Mouse (Mus musculus) intestine, embryonic 16.5 days (tissue): ENCODE results near the gene Prr15. TPM values are rescaled to one million over a fixed set of nuclear protein-coding genes. Genes with fewer than 3 reads are reported as not detected.

Source experiments
- ATAC-seq: fragments of 200-750 bp; cut with Nextera tagmentation; 2 replicates; pipeline ENCODE4 v1.8.0; 2017; ENCODE audit warnings: moderate TSS enrichment, moderate library complexity
- H3K27ac ChIP-seq: fragments of 300-500 bp; sonication (generic); 2 replicates; pipeline ENCODE4 v1.5.1; 2014; ENCODE audit warnings: mild to moderate bottlenecking, low read length
- H3K27me3 ChIP-seq: fragments of 300-500 bp; sonication (generic); replicated peaks from 2 replicates; pipeline ENCODE4 v1.6.1; 2014; ENCODE audit warnings: low read length, control low read depth, mixed read lengths; ENCODE audit not compliant: control insufficient read depth, insufficient read depth
- H3K36me3 ChIP-seq: fragments of 300-500 bp; sonication (generic); 2 replicates; pipeline ENCODE4 v1.6.1; 2014; ENCODE audit warnings: low read length, control low read depth; ENCODE audit not compliant: control insufficient read depth, insufficient read depth
- H3K4me1 ChIP-seq: fragments of 300-500 bp; sonication (generic); 2 replicates; pipeline ENCODE4 v1.6.1; 2014; ENCODE audit warnings: low read length, control low read depth, mixed read lengths; ENCODE audit not compliant: control insufficient read depth, insufficient read depth
- H3K4me2 ChIP-seq: fragments of 300-500 bp; sonication (generic); 2 replicates; pipeline ENCODE4 v1.6.1; 2014; ENCODE audit warnings: low read depth, low read length, control low read depth
- H3K4me3 ChIP-seq: fragments of 300-500 bp; sonication (generic); 2 replicates; pipeline ENCODE4 v1.5.1; 2014; ENCODE audit warnings: mild to moderate bottlenecking, low read length
- H3K9ac ChIP-seq: fragments of 300-500 bp; sonication (generic); 2 replicates; pipeline ENCODE4 v1.6.1; 2014; ENCODE audit warnings: low read depth, low read length
- H3K9me3 ChIP-seq: fragments of 300-500 bp; sonication (generic); 2 replicates; pipeline ENCODE4 v1.6.1; 2016; ENCODE audit warnings: low read length, control low read depth; ENCODE audit not compliant: control insufficient read depth
- WGBS: fragments of 180-500 bp; shearing (Covaris S2); extraction: QIAGEN DNeasy Blood & Tissue Kit; methylation state at CpG from one replicate; pipeline ENCODE4 v1.1.7; 2014; 5-methylcytosine and 5-hydroxymethylcytosine counted together
- polyA plus RNA-seq: library from polyadenylated mRNA; unstranded; fragments of >200 nt; fragmentation: Nextera tagmentation; extraction: Ambion mirVana; gene quantifications from 2 replicates; pipeline ENCODE4 v1.2.1, GENCODE M21; 2015

Gene Prr15
- polyA plus RNA-seq, 1 experiment from 2014 or later, result 11.3 TPM

DNA sequence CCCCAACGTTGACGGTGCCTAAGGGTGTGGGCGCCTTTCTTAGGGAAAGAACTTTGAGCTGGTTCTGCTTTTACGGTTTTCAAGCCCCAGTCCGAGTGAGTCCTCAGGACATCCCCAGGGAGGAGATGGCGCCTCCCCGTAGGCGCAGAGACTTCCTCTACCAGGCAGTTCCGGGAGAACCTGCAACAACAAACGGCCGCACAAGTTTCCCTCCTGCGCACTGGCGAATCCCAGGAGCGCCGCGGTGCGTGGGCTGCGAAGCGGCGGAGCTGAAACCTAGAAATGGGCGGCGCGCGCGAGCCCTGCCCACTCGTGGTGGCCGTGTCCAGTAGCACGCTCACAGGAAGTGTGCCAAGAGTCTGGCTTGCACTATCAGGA, 2.0 kb downstream of the Prr15 start:
- Histone ChIP-seq H3K27ac (peak overlapping the region; percentile 61), H3K4me2 (peak overlapping the region; percentile 92), H3K9me3 (no peaks in the 10 kb centered on the region), H3K9ac (peak overlapping the region; percentile 74), H3K4me3 (peak overlapping the region; percentile 60), H3K27me3 (0 out of 2 replicates have a peak, but pooled peaks cover 2% of the 10 kb centered on the region), H3K36me3 (no peaks in the 10 kb centered on the region), H3K4me1 (peaks cover 15% of the 10 kb centered on the region)
- WGBS, result under 1% methylated on average over 28 of the region's 28 CpGs
- peak; percentile 28; the same call in 1 of the 2 replicates for ATAC-seq

DNA sequence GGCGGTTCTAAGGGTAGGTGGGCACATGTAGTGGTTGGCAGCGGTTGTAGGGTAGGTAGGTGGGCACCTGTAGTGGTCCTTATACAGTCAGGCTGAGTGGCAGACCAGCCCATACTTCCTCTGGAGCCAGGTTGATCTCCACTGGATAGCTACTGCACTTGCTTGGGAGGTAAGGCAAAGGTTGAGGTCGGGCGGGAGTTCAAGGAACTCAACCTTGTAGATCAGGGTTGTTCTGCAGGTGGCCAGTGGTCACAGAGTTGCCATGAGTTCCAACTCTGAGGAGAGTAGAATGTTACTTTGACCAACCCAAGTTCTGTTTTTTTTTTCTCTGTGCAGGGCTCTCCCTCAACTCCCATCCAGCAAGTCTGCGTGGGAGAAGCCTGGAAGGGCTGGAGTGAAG, 3.1 kb downstream of the Prr15 start:
- H3K36me3 ChIP-seq, result no peaks in the 10 kb centered on the region
- ATAC-seq, result no peak
- 89% methylated on average over 5 of the region's 5 CpGs for WGBS
- peaks cover 23% of the 10 kb centered on the region for H3K4me1 ChIP-seq
- H3K9ac ChIP-seq, result 0 out of 2 replicates have a peak overlapping the region, but pooled peaks have one; percentile 74
- H3K4me2 ChIP-seq, result peak overlapping the region; percentile 92
- 0 out of 2 replicates have a peak overlapping the region, but pooled peaks have one; percentile 31 for H3K27ac ChIP-seq
- H3K4me3 ChIP-seq, result no peak overlapping the region
- H3K27me3 ChIP-seq, result 0 out of 2 replicates have a peak, but pooled peaks cover 2% of the 10 kb centered on the region
- H3K9me3 ChIP-seq, result no peaks in the 10 kb centered on the region

DNA sequence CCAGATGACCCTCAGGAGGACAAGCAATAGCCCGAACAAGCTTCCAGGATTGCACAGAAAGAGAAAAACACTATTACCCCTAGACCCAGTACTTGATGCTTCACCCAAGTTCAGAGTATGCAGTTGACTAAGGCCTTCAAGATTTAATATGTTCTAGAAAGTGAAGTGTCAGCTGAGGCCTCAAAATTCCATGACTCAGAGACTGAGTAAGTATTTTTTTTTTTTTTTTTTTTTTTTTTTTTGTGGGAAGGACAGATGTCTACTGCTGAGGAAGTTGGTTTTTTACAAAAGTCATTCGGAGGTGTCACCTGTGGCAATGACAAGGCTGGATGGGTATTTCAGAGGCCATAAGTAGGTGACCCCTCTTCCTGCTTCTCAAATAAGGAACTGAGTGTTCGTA, 4.0 kb downstream of the Prr15 start:
- Histone ChIP-seq H3K36me3 (no peaks in the 10 kb centered on the region), H3K27ac (peak overlapping the region; percentile 13; the same call in 1 of the 2 replicates), H3K9me3 (no peaks in the 10 kb centered on the region), H3K4me1 (peaks cover 29% of the 10 kb centered on the region), H3K4me3 (no peak overlapping the region), H3K9ac (0 out of 2 replicates have a peak overlapping the region, but pooled peaks have one; percentile 22), H3K4me2 (0 out of 2 replicates have a peak overlapping the region, but pooled peaks have one; percentile 10), H3K27me3 (0 out of 2 replicates have a peak, but pooled peaks cover 2% of the 10 kb centered on the region)
- 69% methylated on average over 3 of the region's 3 CpGs for WGBS
- ATAC-seq, result no peak

DNA sequence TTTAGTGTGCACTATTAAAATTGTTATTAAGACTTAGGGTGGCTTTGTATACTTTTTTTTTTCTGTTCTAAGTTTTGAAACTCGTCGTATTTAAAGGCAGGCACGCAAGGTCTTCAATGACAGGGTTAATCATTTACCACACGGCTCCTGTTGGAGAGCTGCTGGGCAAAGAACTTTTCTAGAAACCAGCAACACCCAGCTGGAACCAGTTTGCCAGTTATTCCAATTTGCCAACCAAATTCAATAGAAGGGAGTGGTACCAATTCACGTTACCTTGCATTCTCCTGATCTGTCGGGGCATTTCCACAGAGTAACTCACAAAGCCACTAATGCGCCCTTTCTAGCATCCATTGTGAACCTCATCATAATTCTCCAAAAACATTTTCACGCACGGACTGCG, 4.5 kb downstream of the Prr15 start:
- Histone ChIP-seq H3K27ac (peak overlapping the region; percentile 35), H3K4me3 (no peak overlapping the region), H3K4me2 (peak overlapping the region; percentile 1; the same call in 1 of the 2 replicates), H3K4me1 (peaks cover 29% of the 10 kb centered on the region), H3K9ac (no peak overlapping the region), H3K9me3 (no peaks in the 10 kb centered on the region), H3K36me3 (no peaks in the 10 kb centered on the region), H3K27me3 (0 out of 2 replicates have a peak, but pooled peaks cover 2% of the 10 kb centered on the region)
- ATAC-seq, result no peak
- 76% methylated on average over 10 of the region's 10 CpGs for WGBS

DNA sequence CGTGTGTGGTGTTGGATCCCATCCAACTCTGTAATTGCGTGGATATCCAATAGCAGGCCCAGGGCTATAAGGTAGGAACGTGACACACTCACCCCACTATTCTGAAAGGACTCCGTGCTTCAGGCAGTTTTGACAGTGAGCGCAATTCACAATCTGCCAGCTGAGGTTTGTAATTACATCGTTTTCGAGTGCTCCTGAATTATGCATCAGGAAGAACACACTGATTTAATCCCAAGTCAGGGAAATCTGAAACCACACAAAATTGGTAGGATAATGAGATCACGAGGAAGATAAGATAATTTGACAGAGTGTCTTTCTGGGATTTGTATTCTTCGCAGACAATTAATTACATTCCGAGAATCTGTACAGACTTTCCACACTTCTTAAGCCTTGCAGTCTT, 6.1 kb downstream of the Prr15 start:
- H3K9ac ChIP-seq, result no peak overlapping the region
- H3K4me1 ChIP-seq, result peaks cover 29% of the 10 kb centered on the region
- WGBS, result 37% methylated on average over 10 of the region's 10 CpGs
- no peak overlapping the region; the same call in 1 of the 2 replicates for H3K27ac ChIP-seq
- H3K9me3 ChIP-seq, result no peaks in the 10 kb centered on the region
- no peaks in the 10 kb centered on the region for H3K36me3 ChIP-seq
- H3K27me3 ChIP-seq, result no peaks in the 10 kb centered on the region
- H3K4me3 ChIP-seq, result no peak overlapping the region
- no peak overlapping the region for H3K4me2 ChIP-seq
- ATAC-seq, result no peak

DNA sequence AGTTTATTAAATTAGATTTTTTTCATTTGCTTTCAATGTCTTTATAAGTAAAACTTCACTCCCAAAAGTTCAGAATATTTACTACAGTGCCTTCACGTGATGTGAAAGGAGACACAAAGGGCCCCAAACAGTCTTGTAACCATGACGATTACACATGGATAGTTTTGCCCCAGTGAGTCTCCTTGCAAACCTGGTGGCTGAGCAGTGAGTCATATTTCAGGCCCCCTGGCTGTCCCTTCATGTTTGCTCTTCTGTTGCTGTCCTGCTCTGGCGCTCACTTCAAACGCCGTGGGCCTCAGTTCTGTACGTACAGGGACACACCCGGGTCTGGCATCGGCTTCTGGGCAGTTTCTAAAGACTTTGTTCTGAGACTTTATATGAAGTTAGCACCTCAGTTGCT, 6.6 kb downstream of the Prr15 start:
- Histone ChIP-seq H3K9ac (peak overlapping the region; percentile 36; the same call in 1 of the 2 replicates), H3K4me1 (peaks cover 29% of the 10 kb centered on the region), H3K9me3 (no peaks in the 10 kb centered on the region), H3K4me3 (no peak overlapping the region), H3K36me3 (no peaks in the 10 kb centered on the region), H3K27me3 (no peaks in the 10 kb centered on the region), H3K4me2 (0 out of 2 replicates have a peak overlapping the region, but pooled peaks have one; percentile 10), H3K27ac (peak overlapping the region; percentile 88)
- peak; percentile 52 for ATAC-seq
- WGBS, result 26% methylated on average over 8 of the region's 8 CpGs

DNA sequence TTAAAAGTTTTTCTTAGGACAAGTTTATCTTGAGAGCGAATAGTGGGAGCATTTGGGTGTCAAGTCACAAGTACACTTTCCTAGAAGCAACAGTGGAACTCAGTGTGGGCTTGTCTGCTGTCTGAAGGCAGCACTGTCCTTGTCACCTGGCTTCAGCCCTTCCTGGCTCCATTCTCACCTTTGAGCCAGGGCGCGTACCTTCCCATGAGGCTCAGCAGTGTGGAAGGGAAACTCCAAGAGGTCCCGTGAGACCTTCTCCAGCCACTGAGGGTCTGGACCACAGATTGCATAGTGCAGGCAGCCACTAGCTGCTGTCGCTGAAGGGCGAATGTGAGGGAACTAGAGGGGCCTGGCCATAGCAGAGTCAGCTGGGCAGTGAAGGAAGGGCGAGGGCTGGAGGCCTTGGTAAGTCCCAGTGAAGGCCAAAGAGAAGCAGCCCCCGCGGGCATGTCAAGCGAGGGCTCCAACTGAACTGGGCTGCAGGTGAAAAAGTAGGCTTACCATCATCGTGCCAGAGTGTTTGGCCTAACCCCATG, 7.5 kb downstream of the Prr15 start:
- Histone ChIP-seq H3K9ac (0 out of 2 replicates have a peak overlapping the region, but pooled peaks have one; percentile 36), H3K27me3 (no peaks in the 10 kb centered on the region), H3K9me3 (no peaks in the 10 kb centered on the region), H3K4me1 (peaks cover 26% of the 10 kb centered on the region), H3K27ac (peak overlapping the region; percentile 88), H3K4me2 (peak overlapping the region; percentile 1; the same call in 1 of the 2 replicates), H3K36me3 (no peaks in the 10 kb centered on the region), H3K4me3 (no peak overlapping the region)
- ATAC-seq, result peak; percentile 29
- WGBS, result 54% methylated on average over 11 of the region's 11 CpGs

DNA sequence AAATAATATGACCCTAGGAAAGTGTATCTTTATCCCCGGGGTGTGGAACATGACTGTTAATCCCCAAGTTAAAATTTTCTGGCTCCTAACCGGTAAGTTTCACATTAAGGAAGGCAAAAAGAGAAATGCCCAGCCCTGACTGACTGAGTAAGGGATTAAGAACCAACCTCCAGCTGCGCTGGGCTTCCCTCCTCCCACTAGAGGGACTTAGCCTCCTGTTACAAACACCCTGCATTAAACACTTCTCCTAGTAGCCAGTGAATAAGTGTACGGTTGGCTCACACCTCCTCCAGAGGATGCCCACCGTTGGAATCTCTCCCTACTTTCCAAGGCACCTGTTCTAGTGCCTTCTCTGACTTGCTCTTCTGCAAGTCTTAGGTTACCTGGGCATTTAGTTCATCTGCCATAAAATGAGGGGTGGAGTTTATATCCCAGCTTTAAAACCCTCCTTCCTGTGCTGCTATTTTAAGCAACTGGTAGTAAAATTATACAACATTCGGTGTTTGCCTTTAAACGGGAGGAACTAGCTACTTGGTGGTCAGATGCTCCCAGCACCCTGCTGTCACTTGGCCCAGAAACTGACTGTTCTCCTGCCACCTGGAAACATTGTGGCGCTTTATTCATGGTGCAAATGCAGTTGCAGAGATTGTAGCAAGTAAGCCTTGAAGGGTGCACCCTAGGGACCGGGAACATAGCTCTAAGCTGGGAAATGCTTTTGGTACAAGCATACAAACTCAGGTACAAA, 8.2 kb downstream of the Prr15 start:
- Histone ChIP-seq H3K4me2 (peak overlapping the region; percentile 20), H3K9ac (0 out of 2 replicates have a peak overlapping the region, but pooled peaks have one; percentile 36), H3K27ac (peak overlapping the region; percentile 88), H3K27me3 (no peaks in the 10 kb centered on the region), H3K36me3 (no peaks in the 10 kb centered on the region), H3K4me3 (no peak overlapping the region), H3K4me1 (peaks cover 20% of the 10 kb centered on the region), H3K9me3 (no peaks in the 10 kb centered on the region)
- WGBS, result 35% methylated on average over 9 of the region's 9 CpGs
- peak; percentile 51 for ATAC-seq

DNA sequence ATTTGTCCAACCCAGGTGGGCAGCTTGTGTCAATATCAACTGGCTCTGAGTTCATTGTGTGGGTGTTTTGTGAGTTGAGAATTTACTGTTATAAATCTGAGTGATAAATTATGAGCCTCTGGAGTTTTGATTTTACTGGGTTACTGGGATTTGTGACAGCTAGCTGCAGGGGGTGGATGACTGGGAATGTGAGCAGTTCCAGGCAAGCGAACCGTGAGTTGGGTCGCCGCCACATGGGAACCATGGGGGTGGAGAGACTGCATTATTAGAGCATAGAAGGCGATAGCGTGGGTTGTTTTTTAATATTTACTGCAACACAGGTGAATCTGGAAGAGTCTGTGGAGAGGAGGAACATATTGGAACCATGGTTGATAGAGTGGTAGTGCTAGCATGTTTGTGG, 11.7 kb downstream of the Prr15 start:
- ATAC-seq, result no peak
- no peaks in the 10 kb centered on the region for H3K9me3 ChIP-seq
- no peak overlapping the region for H3K9ac ChIP-seq
- no peak overlapping the region for H3K27ac ChIP-seq
- H3K36me3 ChIP-seq, result no peaks in the 10 kb centered on the region
- H3K4me3 ChIP-seq, result no peak overlapping the region
- no peaks in the 10 kb centered on the region for H3K27me3 ChIP-seq
- WGBS, result 89% methylated on average over 6 of the region's 6 CpGs
- peaks cover 14% of the 10 kb centered on the region for H3K4me1 ChIP-seq
- no peak overlapping the region for H3K4me2 ChIP-seq
